Mouse (Mus musculus) liver, embryonic 14.5 days (tissue): ENCODE data around the gene Mecp2.

Experiments
- CTCF ChIP-seq: IDR thresholded peaks from 2 replicates; pipeline ENCODE4 v1.5.1; 2016; ENCODE audit warnings: antibody characterized with exemption, low read depth, control low read depth
- EP300 ChIP-seq: IDR thresholded peaks from 2 replicates; pipeline ENCODE4 v1.6.1; 2016; ENCODE audit warnings: antibody characterized with exemption, low read depth

GRCm38 (mm10) chrX:74084276-74084837 is 50.8 kb downstream of the Mecp2 start:
- no peak for TF ChIP-seq EP300
- TF ChIP-seq CTCF, result no peak
